Mouse (Mus musculus): ENCODE results near the gene Rab3a.
A peak's percentile ranks its signal among the peaks of the same experiment; 100 is the strongest.

Gene Rab3a

DNA sequence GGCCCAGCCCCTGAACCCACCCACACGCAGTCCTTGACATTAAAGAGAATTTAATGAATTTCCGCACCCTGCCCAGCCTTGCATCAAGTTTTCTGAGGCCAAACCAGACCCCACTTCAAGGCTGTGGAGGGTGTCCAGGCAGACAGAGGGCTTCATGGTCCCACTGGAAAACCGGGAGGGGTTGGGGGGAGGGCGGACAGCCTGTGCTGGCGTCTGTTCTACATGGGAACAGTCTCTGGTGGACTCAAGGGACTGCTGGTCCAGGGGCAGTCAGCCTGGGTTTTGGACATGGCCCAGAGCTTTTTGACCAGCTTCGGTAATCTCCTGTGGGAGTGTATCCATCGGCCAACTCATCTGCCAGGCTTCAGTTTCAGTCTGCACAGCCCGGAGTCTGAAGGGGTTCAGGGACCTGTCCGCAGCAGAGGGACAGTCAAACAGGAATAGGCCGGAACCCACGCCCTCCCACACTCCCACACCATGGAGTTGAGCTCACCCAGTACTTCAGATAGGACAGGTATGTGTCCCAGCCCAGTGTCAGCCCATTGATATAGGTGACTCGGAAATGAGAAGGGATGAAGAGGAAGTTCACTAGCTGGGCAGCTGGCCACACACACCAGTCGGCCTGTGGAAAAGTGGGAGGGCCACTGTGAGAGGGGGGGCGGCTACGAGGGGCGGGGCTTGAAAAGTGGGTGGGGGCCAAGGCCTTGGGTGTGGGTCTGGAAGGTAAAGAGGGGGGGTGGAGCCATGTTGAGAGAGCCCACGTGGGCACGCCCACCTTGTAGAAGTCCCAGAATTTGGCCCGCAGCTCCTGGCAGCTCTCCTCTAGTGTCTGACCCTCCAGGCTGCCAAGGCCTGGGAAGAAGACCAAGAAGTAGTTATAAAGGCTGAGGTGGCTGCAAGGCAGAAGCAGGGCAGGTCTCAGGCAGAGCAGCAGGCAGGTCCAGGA, 4.4 kb downstream of the Rab3a start:
- DNase-seq (ENCODE audit: low spot score in 2 of 2): no peak

GRCm38 (mm10) chr8:70760350-70760749, 5.9 kb downstream of the Rab3a start:
- no peak for DNase-seq (ENCODE audit: low spot score in 2 of 2)

GRCm38 (mm10) chr8:70760775-70761406, 6.4 kb downstream of the Rab3a start, which contains the start of gene Mpv17l2:
TSS of gene Mpv17l2 (minus strand) at chr8:70760946.
- peak; percentile 98 for DNase-seq (ENCODE audit: low spot score in 2 of 2)

DNA sequence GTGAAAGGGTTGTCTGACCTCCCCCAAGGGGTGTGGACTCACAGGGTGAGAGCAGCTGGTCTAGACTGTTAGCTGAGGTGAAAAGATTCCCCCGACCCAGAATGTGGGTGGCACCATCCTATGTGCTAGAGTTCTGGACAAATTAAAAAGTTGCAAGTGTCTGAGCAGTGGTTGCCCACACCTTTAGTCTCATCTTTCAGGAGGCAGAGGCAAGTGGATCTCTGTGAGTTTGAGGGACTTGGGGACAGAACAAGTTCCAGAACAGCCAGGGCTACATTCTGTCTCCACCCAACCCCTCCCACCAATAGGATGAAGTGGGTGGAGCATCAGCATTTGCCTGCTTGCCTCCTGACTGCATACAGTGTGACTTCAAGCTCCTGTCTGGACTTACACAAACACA, 7.6 kb downstream of the Rab3a start:
- DNase-seq (ENCODE audit: low spot score in 2 of 2): no peak

GRCm38 (mm10) chr8:70763354-70763753, 8.9 kb downstream of the Rab3a start:
- no peak for DNase-seq (ENCODE audit: low spot score in 2 of 2)

DNA sequence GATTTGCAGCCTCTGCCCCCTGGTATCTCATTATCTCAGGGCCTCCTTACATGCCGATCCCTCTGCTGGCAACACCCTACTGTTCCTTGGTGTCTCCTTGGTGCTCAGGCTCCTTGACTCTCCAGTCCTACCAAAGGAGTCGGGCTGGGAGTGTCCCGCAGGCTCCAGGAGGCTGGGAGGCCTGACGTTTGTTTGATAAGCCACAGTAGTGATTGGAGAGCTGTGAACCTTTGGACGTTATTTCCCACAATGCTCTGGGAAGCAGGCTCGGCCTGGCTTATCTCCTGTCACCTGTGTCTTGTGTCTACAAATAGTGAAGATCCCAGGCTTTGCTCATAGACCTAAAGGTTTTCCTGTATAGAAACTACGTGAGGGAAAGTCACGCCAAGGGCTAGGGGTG, 9.5 kb downstream of the Rab3a start:
- DNase-seq (ENCODE audit: low spot score in 2 of 2): no peak

GRCm38 (mm10) chr8:70764676-70765075, 10.2 kb downstream of the Rab3a start:
- no peak for DNase-seq (ENCODE audit: low spot score in 2 of 2)

DNA sequence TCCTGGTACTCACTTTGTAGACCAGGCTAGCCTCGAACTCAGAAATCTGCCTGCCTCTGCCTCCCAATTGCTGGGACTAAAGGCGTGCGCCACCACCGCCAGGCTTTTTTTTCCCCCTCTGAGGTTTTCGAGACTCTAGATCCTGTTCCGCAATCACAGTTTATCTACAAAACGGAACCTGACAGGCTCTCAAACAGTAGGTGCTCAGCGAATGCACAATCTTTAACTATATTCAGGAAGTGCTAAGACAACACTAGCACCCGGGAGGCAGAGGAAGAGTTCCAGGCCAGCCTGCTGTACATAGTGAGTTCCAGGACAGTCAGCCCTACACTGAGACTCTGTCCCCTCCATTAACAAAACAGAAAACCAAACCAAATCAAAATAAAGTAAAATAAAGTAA, 10.8 kb downstream of the Rab3a start:
- no peak for DNase-seq (ENCODE audit: low spot score in 2 of 2)

DNA sequence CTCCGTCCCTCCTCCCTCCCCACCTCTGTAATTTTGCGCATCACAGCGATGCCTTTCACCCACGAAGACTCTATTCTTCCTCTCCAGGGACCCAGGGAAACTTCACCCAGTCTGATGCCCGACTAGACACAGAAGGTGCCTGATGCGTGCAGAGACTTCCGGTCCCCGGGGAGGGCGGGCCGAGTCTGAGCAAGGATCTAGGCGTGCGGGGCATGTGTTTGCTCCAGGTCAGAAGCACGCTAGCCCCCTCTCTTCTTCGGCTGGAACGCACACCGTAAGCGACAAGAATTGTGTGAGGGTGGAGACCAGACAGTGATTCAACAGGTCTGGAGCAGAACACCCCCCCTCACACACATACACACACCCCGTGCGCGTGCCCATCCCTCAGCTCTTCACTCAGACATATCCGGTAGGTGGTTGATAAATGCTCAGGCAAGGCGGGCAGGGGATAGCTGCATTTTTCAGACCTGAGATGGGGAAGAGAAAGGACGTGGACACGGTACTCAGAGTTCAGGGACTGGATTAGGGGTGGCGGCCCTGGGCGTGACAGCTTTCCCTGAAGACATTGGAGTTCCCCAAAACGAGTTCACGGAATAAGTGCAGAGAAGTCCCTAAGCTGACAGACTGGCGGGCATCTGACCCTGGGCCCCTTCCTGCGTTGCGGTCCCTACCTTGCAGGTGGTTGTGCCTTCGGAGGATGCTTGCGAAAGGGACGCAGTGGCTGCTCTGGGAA, 11.5 kb downstream of the Rab3a start:
- peak in 1 of 2 experiments; percentile 45 for DNase-seq (ENCODE audit: low spot score in 2 of 2)

DNA sequence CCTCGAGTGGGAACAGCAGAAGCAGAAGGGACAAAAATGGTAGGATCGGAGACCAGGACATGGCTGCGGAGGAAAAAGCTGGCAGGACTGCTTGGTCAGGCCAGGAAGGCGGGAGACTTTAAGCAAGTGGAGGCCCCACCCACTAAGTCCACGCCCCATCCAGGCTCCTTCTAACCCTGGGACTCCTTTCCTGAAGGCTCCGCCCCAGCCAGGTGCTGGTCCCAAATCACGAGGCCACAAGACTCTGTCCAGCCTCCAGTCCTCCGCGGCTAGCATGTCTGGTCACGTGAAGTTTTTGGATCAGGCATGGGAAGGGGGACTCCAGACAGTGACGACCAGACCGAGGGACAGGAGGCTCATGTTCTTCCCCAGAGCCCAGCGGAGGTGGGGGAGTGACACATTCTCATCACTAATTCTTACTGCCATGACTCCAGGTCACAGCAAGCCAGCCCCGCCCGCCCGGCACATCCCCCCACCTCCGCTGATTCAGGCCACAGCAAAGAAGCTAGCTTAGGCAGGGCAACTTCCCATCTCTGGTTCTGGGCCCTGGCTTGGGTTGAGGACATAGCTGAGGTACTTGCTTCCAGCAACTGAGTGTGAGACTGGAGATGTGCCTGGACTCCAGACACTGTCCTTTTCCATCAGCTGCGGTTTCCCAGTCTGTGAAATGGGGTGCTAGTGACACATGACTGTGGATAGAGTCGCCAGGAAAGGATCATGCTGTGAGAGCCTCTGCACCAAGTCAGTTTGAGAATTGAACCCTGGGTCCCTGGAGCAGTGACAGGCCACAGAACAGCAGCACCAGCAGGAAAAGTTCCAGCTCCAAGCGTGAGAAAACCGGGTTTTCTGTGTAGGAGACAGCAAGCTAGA, 12.3 kb downstream of the Rab3a start:
- DNase-seq (ENCODE audit: low spot score in 2 of 2): peak; percentile 68 to 81

DNA sequence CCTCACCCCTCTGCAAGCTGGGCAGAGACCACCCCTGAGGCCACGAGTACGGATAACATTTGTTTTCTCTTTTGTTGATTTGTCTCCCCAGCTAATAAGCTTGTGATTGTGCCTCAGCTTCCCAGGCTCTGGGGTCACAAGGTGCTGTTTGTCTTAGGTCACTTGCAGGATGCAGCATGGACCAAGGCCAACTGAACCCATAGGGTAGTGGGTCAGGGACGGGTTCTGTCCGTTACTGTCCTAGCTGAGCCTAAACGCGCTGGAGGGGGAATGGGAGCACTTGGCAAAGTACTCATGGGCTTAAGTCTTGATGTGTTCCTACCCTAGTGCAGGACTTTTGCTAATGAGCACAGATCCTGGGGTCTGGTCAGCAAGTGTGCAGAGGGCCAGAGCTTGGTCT, 13.0 kb downstream of the Rab3a start:
- DNase-seq (ENCODE audit: low spot score in 2 of 2): no peak

DNA sequence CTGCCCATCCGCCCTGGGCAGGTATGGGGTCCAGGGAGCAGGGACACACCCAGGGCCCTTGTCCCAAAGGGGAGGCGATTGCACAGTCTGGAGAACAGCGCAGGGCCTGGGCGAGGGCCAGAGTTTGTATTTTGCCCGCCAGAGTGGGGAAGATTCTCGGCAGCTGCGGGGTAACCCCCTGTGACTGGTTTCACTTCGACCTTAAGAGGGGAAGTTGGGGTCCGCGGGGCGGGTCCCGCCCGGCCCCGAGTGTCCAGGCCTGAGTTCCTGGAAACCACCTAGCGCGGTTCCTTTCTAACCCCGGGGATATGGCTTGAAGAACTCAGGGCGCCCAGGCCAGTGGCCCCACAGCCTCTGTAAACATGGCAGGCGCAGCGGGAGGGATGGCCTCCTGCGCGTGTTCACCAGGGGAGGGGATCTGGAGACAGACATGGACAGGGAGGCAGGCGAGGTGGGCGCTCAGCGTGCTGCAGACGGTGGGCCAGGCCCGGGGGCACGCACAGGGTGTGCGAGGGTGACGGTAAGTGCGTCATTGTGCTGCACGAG, 13.8 kb downstream of the Rab3a start:
- peak in 1 of 2 experiments; percentile 65 for DNase-seq (ENCODE audit: low spot score in 2 of 2)

- DNase-seq (ENCODE audit: low spot score in 2 of 2): peak in 1 of 2 experiments; percentile 41
These were observed 14.5 kb downstream of the Rab3a start for GRCm38 (mm10) chr8:70768956-70769355.

GRCm38 (mm10) chr8:70769359-70769758, 14.9 kb downstream of the Rab3a start:
- peak; percentile 86 to 90 for DNase-seq (ENCODE audit: low spot score in 2 of 2)

DNA sequence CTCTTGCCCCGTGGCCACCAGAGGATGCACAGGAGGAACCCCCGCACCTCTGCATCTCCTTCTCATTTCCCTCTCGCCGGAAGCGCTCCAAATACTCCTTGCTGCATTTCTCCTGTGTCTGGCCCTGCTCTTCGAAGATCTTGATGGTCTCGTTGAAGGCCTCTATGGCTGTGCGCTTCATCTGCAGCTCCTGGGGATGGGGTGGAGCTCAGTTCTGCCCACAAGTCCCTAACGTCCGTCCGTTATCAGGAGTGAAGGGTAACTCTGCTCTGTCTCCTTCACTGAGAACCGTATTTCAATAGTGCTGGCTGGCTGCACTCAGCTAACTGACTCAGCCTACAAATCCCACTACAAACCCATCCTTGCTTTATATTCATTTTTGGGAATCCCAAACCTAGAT, 15.4 kb downstream of the Rab3a start:
- no peak for DNase-seq (ENCODE audit: low spot score in 2 of 2)

- no peak for DNase-seq (ENCODE audit: low spot score in 2 of 2)
These were observed 16.3 kb downstream of the Rab3a start for GRCm38 (mm10) chr8:70770748-70771147.

GRCm38 (mm10) chr8:70771217-70771616, 16.7 kb downstream of the Rab3a start:
- DNase-seq (ENCODE audit: low spot score in 2 of 2): no peak

DNA sequence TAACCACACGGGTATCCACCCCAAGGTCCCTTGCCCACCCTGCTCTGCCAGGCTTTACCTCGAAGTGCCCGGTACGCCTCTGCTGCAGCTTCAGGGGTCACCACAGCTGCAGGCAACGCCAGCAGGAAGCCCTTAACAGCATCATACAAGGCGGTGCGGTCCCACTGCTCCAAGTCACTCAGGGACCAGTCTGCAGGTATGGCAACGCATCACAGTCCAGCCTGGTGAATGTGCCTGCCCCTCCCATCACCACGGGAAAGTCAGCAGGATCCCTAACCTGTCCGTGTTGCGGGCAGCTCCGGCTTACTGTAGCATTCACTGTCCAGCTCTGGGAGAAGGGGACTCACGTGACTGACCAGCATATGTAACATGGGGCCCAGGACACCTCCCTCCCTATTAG, 17.6 kb downstream of the Rab3a start:
- DNase-seq (ENCODE audit: low spot score in 2 of 2): no peak

- DNase-seq (ENCODE audit: low spot score in 2 of 2): no peak
These were observed 18.4 kb downstream of the Rab3a start for GRCm38 (mm10) chr8:70772890-70773289.

- DNase-seq (ENCODE audit: low spot score in 2 of 2): no peak
These were observed 18.9 kb downstream of the Rab3a start for GRCm38 (mm10) chr8:70773410-70773809.

- peak; percentile 91 for DNase-seq (ENCODE audit: low spot score in 2 of 2)
These were observed 19.4 kb downstream of the Rab3a start for GRCm38 (mm10) chr8:70773833-70774232.

Data from heart, adult 9 months (tissue).